Mouse (Mus musculus): ENCODE results near the gene Smarcd1.

GRCm38 (mm10) chr15:99718461-99719021 is 16.6 kb downstream of the Smarcd1 start:
- TF ChIP-seq CTCF (IDR thresholded peaks at IDR 0.05; ENCODE audit: low read depth) (no peak), EP300 (IDR thresholded peaks at IDR 0.05; ENCODE audit: low read depth) (no peak)
